Mouse (Mus musculus): ENCODE data around the gene Aph1a.
"Not testable (repeated sequence)": the region's sequence is repeated elsewhere in the genome, so short reads cannot be mapped to it uniquely, and the experiment has no call there.

The Aph1a gene

DNA sequence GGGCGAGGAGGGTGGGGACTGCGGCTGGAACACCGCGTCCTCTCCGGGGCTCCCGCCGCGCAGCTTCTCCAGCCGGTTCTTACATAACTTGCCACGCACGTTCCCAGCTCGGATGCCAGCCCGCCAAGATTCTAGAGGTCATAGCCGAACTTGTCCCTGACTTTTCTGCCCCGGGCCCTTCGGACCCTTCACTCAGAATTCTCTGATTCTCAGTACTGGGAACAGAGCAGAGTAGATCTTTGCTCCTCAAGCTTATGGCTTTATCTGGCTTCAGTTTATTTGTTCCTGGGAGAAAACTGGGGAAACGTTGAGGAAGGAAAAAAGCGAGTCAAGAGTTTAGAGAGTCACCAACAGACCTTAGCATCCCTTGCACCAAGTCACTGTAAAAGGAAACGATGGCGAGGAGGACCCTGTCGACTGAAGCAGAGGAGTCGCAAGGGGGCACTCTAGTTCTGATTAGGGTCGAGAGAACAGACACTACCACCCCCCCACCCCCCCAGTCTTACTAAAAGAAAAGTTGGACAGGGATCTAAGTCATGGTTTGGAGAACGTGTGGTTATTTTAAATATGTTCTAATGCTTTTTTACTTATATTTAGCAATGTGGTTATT lies 10.8 kb upstream of the Aph1a start:
- intact Hi-C loops (cut with DNase I), result loop anchor here (1.0 to 10.0 kb wide), 2 partner anchors 23 to 172 kb away; partner anchors contain the start of gene Vps45

DNA sequence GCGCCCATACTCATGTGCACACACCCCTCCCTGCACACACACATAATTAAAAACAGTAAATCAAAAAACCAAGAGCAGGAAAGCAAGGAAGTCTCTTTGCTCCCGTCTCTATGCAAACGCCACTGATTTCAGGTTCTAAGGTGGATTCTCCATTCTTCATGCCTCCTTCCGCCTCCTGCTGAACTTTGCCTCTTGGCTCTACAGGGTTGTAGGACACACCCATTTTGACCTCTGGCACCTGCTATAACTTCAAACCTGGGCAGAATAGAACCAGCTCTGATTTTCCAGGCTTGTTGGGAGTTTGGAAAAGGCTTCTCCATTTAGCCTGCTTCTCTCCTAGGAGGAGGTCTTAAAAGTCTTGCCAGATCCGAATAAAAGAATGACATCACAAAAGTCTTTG lies 9.4 kb upstream of the Aph1a start:
- intact Hi-C loops (cut with DNase I), result loop anchor here (10.0 kb wide), 1 partner anchor 170 kb away; the partner anchor contains the start of gene Vps45

- intact Hi-C loops (cut with DNase I), result loop anchor here (10.0 kb wide), 1 partner anchor 167 kb away; the partner anchor contains the start of gene Vps45
Measured at GRCm38 (mm10) chr3:95887596-95887995, 6.2 kb upstream of the Aph1a start.

DNA sequence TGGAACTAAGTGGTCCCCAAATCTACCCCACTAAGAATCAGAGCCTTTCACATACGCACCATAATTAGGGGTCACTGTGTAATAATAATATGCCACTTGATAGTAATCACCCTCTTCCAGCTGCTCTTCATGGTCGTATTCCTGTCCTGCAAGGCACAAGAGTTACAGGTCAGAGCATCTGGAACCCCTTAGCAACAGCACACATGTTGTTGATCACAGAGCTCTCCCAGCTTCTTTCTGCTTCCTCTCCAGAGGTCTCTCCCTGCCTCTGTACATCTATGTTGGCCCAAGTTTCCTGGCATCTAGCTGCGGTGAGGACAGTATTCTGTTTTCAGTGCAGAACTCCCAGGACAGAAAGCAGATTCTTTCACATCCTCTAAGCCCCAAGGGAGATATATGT lies 4.1 kb upstream of the Aph1a start:
- intact Hi-C loops (cut with DNase I), result loop anchor here (10.0 kb wide), 1 partner anchor 165 kb away; the partner anchor contains the start of gene Vps45

DNA sequence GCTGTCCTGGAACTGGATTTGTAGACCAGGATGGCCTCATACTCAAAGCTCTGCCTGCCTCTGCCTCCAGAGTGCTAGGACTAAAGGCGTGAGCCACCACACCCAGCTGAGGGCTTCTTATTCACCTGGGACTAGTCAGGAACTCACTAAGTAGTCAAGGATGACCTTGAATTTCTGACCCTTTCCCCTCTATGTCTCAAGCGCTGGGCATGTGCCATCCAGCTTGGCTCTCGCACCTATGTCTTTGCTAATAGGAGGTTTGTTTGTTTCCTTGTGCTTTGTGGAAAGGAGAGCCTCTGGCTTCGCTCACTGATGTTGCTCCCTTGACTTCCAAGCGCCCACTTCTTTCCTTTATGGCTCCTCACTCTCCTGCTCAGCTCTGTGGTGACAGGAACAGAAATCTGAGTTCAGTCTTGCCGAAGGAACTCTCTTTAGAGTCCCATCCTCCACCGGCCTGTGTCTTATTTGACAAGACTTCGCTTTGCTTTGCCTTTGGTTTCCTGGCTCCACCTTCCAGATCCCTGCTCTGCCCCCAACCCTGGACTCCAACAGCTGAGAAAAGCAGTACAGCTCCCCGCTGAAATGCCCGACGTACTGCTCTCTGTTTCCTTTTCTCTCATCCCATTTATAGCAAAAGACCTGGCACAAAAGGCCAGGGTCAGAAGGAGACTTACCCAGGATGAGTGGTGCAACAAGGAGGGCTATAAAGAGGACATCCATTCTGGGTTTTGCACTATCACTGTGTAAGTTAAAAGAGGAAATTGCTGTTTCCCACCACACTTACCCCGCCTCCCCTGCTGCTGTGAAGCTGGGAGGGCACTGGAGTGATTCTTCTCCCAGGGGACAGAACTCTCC lies 2.3 kb upstream of the Aph1a start, which contains the start of gene BC028528:
Gene BC028528, minus strand, starts transcription at position 795 of the 855 bp plus-strand sequence.
- intact Hi-C loops (cut with DNase I), result no loop called here

DNA sequence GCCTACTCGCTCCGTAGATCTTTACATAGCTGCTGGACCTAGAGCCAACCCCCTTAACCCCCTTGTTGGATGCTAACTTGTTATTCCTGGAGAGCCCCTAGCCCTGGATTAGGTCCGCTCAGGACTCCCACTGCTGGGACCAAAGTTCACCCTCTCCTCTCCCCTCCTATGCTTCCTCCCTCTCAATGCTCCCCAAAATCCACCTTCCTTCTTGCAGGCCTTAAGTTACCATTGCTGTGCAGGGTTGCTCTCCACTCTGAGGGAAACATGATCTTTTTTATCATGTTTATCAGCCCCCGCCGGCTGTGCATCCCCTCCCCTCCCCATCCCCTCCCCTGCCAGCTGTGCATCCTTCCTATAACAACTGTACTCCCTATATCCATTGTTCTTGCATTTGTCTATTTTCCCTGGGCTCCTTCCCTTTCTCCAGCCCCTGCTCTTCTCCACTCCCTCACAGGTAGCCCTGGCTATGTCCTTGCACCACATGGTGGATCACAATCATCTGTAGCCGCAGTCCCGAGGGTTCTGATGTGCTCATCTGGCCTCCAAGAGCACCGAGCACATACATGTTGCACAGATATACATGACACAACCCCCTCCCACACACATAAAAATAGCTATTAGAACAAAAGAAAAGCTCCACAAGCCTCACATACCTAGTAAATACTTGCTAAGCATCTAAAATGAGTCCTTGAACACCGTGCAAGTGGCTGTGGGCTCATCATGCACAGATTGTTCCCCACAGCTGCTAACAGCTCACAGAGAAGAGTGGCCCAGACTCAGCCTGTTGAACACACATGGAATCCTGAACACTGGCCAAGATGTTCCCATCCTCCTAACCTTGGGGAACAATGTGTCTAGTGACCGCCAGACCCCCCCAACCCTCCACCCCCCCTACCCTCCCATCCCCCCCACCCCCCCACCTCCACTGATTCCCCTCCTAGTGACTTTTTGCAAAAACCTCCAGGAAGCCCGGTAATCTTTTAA lies 1.4 kb upstream of the Aph1a start:
- intact Hi-C loops (cut with DNase I), result no loop called here

GRCm38 (mm10) chr3:95893126-95893525 lies 643 bp upstream of the Aph1a start:
- intact Hi-C loops (cut with DNase I), result no loop called here

DNA sequence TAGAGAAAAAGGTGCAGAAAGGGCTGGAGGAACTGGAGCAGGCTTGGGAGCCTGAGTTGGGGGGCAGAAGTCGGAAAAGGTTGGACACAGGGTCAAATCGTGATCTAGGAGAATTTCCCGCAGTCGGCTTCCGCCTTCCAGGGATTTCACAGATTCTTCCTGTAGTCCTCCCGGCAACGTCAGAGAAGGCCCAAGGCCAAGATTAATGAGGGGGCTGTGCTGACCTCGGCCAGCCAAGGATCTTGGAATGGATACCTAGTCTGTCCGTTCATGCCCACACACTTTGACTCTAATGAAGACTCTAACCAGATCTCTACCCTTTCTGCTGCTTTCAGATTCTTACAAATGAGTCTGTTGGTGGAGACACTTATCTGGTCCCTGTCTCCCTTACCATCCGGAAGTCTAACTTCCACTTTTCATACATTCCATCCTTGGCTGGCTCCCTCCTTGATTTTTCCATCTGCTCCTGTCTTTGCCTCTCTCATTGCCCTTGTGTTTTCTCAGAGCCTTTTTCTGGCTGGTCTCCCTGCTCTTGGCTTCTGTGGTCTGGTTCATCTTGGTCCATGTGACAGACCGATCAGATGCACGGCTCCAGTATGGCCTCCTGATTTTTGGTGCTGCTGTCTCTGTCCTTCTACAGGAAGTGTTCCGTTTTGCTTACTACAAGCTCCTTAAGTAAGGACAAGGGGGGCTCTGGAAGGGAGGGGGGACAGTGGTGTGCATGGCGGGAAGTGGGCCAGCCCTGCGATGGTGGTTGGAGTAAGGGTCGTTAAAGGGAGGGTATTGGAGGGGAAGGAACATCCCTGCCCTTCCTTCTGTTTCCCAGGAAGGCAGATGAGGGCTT lies 770 bp downstream of the Aph1a start:
- intact Hi-C loops (cut with DNase I), result no loop called here

DNA sequence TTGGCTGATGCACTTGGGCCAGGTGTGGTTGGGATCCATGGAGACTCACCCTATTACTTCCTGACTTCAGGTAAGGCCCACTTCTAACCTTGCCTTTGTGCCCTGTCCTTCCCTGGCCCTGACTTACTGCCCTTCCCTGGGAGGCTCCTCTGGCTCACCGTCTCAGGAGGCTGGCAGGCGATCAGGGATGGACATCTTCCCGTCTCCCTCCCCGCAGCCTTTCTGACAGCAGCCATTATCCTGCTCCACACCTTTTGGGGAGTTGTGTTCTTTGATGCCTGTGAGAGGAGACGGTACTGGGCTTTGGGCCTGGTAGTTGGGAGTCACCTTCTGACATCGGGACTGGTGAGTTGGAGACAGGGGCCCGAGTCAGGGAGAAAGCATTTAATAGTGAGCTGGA lies 1.7 kb downstream of the Aph1a start:
- intact Hi-C loops (cut with DNase I), result not testable (repeated sequence)

DNA sequence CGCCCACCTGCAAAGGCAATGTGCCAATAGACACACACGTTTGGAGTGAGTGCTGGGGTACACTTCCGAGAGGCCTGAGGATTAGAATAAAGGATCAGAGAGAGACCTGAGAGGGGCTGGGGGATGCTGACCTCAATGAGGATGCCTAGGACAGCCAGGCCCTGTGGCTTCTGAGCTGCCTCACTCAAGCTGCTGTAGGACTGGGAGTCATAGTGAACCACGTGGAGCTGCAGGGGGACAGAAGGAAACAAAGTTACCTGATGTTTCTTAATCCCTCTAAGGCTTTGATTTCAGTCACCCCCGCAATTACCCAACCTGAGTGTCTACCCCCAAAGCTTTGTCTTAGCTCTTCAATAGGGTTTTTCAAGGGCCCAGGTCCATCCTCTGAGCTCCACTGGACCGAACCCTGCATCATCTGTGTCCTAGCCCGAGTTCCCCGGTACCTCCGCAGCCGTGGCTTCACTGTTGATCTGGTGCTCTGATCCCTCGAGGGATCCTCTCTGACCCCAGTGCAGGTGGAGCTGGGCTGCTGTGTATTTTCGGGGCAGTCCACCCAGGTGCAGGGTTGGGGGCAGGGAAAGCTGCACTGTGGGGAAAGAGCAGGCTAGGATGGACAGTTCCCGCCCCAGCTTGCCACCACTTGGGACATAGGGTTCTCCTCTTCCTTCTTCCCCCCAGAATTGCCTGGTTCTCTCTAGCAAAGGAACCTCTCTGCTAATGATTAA lies 6.2 kb downstream of the Aph1a start:
- intact Hi-C loops (cut with DNase I), result no loop called here

DNA sequence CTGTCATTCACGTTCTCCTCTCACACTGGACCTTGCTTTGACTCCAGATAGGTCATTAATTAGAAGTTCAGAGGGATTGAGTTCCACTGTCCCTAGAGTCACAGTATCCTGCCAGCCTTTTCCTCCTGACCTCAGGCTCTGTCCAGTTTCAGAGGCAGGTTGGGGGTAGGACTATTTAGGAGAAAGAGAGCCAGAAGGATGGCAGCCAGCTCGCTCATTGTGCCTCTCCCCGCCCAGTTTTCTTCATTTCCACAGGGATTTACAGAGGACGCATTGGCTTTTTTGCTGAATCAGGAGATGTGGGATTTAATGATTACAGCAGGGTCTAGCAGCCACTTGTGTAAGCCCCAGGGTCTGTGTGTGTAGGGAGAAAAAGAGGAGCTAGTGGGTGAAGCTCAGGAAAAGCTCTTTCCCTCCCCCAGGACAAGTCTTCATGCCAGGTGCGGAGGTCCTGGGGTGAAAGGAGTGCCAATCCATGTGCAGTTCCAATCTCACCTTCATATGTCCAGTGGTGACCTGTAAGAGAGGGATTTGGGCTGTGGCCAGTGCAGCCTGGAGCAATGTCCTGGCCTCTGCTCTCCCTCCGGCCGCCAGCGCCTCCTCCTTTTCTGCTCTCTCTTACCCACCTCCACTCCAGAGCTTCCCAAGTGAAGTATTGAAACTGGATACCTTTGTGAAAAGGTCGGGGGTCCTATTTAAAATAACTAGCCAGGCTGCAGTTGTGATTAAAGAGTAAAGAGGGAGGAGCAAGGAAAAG lies 8.0 kb downstream of the Aph1a start:
- intact Hi-C loops (cut with DNase I), result no loop called here

DNA sequence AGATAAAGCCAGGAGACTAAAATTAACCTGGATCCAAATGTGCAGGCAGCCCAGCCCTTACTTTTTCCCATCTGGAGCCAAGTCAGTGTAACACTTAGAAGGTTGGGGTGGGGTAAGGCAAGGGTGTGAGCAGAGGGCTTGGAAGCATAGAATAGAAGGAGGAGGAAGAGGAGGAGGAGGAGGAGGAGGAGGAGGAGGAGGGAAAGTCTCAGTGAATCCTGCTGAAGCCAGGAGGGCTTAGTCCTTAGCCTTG lies 8.5 kb downstream of the Aph1a start:
- intact Hi-C loops (cut with DNase I), result no loop called here

GRCm38 (mm10) chr3:95902643-95903042 lies 8.9 kb downstream of the Aph1a start:
- intact Hi-C loops (cut with DNase I), result no loop called here

GRCm38 (mm10) chr3:95903753-95904502 lies 10.2 kb downstream of the Aph1a start:
- intact Hi-C loops (cut with DNase I), result no loop called here

- intact Hi-C loops (cut with DNase I), result no loop called here
Measured at GRCm38 (mm10) chr3:95904568-95904967, 10.8 kb downstream of the Aph1a start, which contains the start of gene Car14. TSS of gene Car14 (minus strand) at chr3:95904691.

DNA sequence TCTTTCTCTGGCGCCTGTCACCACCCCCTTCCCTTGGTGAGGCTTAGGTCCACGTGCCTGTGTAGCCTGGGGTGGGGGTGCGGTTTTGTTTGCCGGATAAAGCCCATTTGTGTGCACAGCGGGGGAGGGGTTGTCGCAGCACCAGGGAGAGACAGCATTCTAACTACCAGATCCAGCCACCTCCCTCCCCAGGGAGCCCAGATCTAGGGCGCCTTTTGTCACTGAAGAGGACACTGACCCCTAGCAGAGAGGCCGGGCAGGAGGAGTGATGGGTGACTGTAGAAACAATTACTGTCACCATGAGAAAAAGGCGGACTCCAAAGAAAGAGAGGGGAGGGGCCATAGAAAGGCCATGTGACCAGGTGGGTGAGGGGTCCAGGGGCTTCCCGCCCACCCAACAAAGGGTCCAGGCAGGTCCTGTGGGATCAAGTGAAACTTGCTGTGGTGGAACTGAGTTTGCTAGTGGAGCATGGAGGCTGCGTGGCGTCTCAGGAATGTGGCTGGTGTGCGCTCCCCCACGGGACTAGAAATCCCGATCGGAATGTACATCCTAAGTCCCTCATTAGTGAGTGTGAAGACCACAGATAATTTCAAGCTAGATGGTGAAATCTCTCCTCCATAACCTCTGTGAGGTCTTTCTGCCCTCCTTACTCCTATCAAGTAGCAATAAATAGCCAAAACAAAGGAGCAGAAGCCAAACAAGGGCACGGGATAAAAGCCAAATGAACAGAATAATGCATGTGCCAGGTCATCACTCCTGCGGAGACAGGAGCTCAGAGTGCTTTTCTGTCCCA lies 11.6 kb downstream of the Aph1a start:
- intact Hi-C loops (cut with DNase I), result loop anchor here (5.0 kb wide), 1 partner anchor 43 kb away; no protein-coding TSS in a partner anchor

DNA sequence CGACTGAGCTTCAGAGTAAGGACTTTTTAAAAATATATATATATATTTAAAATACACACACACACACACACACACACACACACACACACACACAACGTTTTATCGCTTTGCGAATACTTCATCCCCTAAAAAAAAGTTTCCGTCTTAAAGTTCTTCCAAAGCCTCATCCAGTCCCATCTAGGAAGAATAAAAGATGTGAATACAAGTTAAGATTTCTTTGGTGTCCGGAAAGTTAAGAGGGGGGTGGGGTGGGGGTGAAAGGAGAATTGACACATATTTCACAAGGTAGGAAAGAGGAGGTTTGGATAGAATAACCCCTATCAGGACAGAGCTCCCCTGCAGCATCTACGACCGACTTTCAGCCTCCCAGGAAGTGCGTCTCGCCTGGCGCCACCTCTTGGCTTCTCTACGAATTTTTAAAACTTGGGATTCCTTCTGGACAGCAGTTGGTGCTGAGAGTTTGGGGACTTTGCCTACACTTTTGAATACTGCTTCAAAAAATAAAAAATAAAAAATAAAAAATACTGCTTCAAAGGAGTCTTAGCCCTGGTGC lies 12.2 kb downstream of the Aph1a start:
- intact Hi-C loops (cut with DNase I), result loop anchor here (1.0 to 5.0 kb wide), 2 partner anchors 23 to 44 kb away; no protein-coding TSS in a partner anchor
